Mouse (Mus musculus): ENCODE data around the gene Gsg1l. TPM values are rescaled to one million over a fixed set of nuclear protein-coding genes. Genes with fewer than 3 reads are reported as not detected.

Gsg1l gene
- not detected for polyA plus RNA-seq (2017; shearing (Covaris generic))

GRCm38 (mm10) chr7:126082286-126082741, at the start of gene Gsg1l:
Gene Gsg1l (minus strand): TSS chr7:126082411.

Other genes starting within 250 kb of the Gsg1l start
- 59.5 TPM for gene Xpo6, start 118.1 kb upstream of the Gsg1l start, polyA plus RNA-seq (2017; shearing (Covaris generic))
- 3.1 TPM for gene Sbk1, start 190.2 kb upstream of the Gsg1l start, polyA plus RNA-seq (2017; shearing (Covaris generic))